Mouse (Mus musculus): Measurements from ENCODE around the gene Vmn1r226. TPM values are rescaled to one million over a fixed set of nuclear protein-coding genes. Genes with fewer than 3 reads are reported as not detected.

The Vmn1r226 gene
- not detected for polyA plus RNA-seq (2012; fragmentation: generic; extraction: Trizol)

- TF ChIP-seq POLR2A (IDR thresholded peaks at IDR 0.05; ENCODE audit: insufficient read length, low read depth) (no peak), REST (IDR thresholded peaks at IDR 0.05; ENCODE audit: insufficient read depth, insufficient read length) (no peak), MAX (IDR thresholded peaks at IDR 0.05; ENCODE audit: low read depth) (no peak), E2F4 (IDR thresholded peaks at IDR 0.05; ENCODE audit: insufficient read depth) (no peak), MYOD1 (IDR thresholded peaks at IDR 0.05; ENCODE audit: control insufficient read depth in 1 of 3, insufficient read length in 2 of 3, low read depth in 2 of 3) (no peak), USF1 (IDR thresholded peaks at IDR 0.05; ENCODE audit: low read depth) (no peak), SRF (IDR thresholded peaks at IDR 0.05; ENCODE audit: control insufficient read depth, insufficient read length, low read depth) (no peak), POLR2AphosphoS2 (IDR thresholded peaks at IDR 0.05; ENCODE audit: insufficient read length, low read depth) (no peak), CEBPB (IDR thresholded peaks at IDR 0.05; ENCODE audit: insufficient read depth, poor library complexity, severe bottlenecking) (no peak), TCF3 (IDR thresholded peaks at IDR 0.05; ENCODE audit: insufficient read length, low read depth) (no peak), MYOG (IDR thresholded peaks at IDR 0.05; ENCODE audit: control insufficient read depth in 1 of 3, insufficient read depth in 1 of 3, insufficient read length in 2 of 3, low read depth in 2 of 3) (no peak), TCF12 (IDR thresholded peaks at IDR 0.05; ENCODE audit: insufficient read depth, poor library complexity, severe bottlenecking) (no peak)
- no peaks in the 10 kb centered on the region for H3K79me2 ChIP-seq (ENCODE audit: control insufficient read depth, insufficient read depth)
- H3K4me3 ChIP-seq: no peak within 1 kb of the TSS
- no peak within 1 kb of the TSS for H3ac ChIP-seq (ENCODE audit: control insufficient read depth, insufficient read length)
- H3K36me3 ChIP-seq (ENCODE audit: control insufficient read depth, insufficient read depth): no peaks in the 10 kb centered on the region
- no peaks in the 10 kb centered on the region for H3K27me3 ChIP-seq (ENCODE audit: control insufficient read depth, insufficient read depth, insufficient read length)
- H3K4me2 ChIP-seq (ENCODE audit: low read depth): no peak within 1 kb of the TSS
Observed at GRCm38 (mm10) chr17:20682543-20682942, at the start of gene Vmn1r226. Vmn1r226 (plus strand) TSS chr17:20682843.

GRCm38 (mm10) chr17:20729543-20729942 lies 46.9 kb downstream of the Vmn1r226 start, which contains the start of gene Vmn1r227:
Vmn1r227 (plus strand) TSS chr17:20729843.
- H3K36me3 ChIP-seq (ENCODE audit: control insufficient read depth, insufficient read depth): no peaks in the 10 kb centered on the region
- H3K4me2 ChIP-seq (ENCODE audit: low read depth): no peak within 1 kb of the TSS
- no peak within 1 kb of the TSS for H3ac ChIP-seq (ENCODE audit: control insufficient read depth, insufficient read length)
- no peak within 1 kb of the TSS for H3K4me3 ChIP-seq
- H3K27me3 ChIP-seq (ENCODE audit: control insufficient read depth, insufficient read depth, insufficient read length): no peaks in the 10 kb centered on the region
- TF ChIP-seq POLR2A (IDR thresholded peaks at IDR 0.05; ENCODE audit: insufficient read length, low read depth): no peak
- H3K79me2 ChIP-seq (ENCODE audit: control insufficient read depth, insufficient read depth): no peaks in the 10 kb centered on the region

Other genes starting within 250 kb of the Vmn1r226 start
- not detected for gene Vmn2r108, start 201.5 kb upstream of the Vmn1r226 start, polyA plus RNA-seq (2012; fragmentation: generic; extraction: Trizol)
- not detected for gene Vmn1r225, start 184.7 kb upstream of the Vmn1r226 start, polyA plus RNA-seq (2012; fragmentation: generic; extraction: Trizol)
- not detected for gene Vmn2r109, start 118.1 kb upstream of the Vmn1r226 start, polyA plus RNA-seq (2012; fragmentation: generic; extraction: Trizol)
- gene Vmn2r110, start 86.4 kb upstream of the Vmn1r226 start, polyA plus RNA-seq (2012; fragmentation: generic; extraction: Trizol): not detected
- not detected for gene Fpr-rs3, start 58.0 kb upstream of the Vmn1r226 start, polyA plus RNA-seq (2012; fragmentation: generic; extraction: Trizol)
- gene Vmn1r227, start 47.0 kb downstream of the Vmn1r226 start, polyA plus RNA-seq (2012; fragmentation: generic; extraction: Trizol): not detected
- gene Vmn1r228, start 103.3 kb downstream of the Vmn1r226 start, polyA plus RNA-seq (2012; fragmentation: generic; extraction: Trizol): not detected
- not detected for gene Vmn1r229, start 128.7 kb downstream of the Vmn1r226 start, polyA plus RNA-seq (2012; fragmentation: generic; extraction: Trizol)
- not detected for gene Vmn1r230, start 157.6 kb downstream of the Vmn1r226 start, polyA plus RNA-seq (2012; fragmentation: generic; extraction: Trizol)
- gene Vmn1r231, start 222.2 kb downstream of the Vmn1r226 start, polyA plus RNA-seq (2012; fragmentation: generic; extraction: Trizol): not detected
- not detected for gene Vmn1r232, start 236.9 kb downstream of the Vmn1r226 start, polyA plus RNA-seq (2012; fragmentation: generic; extraction: Trizol)